Mouse (Mus musculus) ES-E14 (cell line): ENCODE measurements around the gene Ptcd2. TPM values are rescaled to one million over a fixed set of nuclear protein-coding genes. Genes with fewer than 3 reads are reported as not detected.

Source experiments
- DNase-seq: peaks from one replicate; pipeline ENCODE4 v3.0.0-alpha.2; 2013; ENCODE audit warnings: low read depth, low spot score
- H3K27ac ChIP-seq: 2 replicates; pipeline ENCODE4 v1.5.1; 2012; ENCODE audit warnings: low read depth, mild to moderate bottlenecking, low read length, moderate library complexity, mixed read lengths; ENCODE audit not compliant: poor library complexity, insufficient read depth, severe bottlenecking
- H3K36me3 ChIP-seq: 2 replicates; pipeline ENCODE4 v1.6.1; 2012; ENCODE audit warnings: mild to moderate bottlenecking, low read length, moderate library complexity, mixed read lengths; ENCODE audit not compliant: control insufficient read depth, poor library complexity, insufficient read depth, severe bottlenecking
- H3K4me1 ChIP-seq, 2 experiments: fragments of 150-350 bp in 1 of 2; sonication (generic) in 1 of 2; 2 replicates each; pipeline ENCODE4 v1.6.1; 2012; ENCODE audit warnings: low read length in 2 of 2, mild to moderate bottlenecking in 1 of 2, mixed read lengths in 1 of 2; ENCODE audit not compliant: control insufficient read depth in 2 of 2, insufficient read depth in 2 of 2, poor library complexity in 1 of 2
- H3K4me3 ChIP-seq, 2 experiments: fragments of 150-350 bp in 1 of 2; sonication (generic) in 1 of 2; 2 replicates each; pipeline ENCODE4 v1.5.1; 2012; ENCODE audit warnings: low read length in 2 of 2, low read depth in 1 of 2, mild to moderate bottlenecking in 1 of 2, mixed read lengths in 1 of 2; ENCODE audit not compliant: insufficient read depth in 1 of 2, poor library complexity in 1 of 2, severe bottlenecking in 1 of 2
- H3K9ac ChIP-seq: 2 replicates; pipeline ENCODE4 v1.6.1; 2012; ENCODE audit warnings: low read depth, mild to moderate bottlenecking, low read length, mixed read lengths; ENCODE audit not compliant: poor library complexity, insufficient read depth, severe bottlenecking
- H3K9me3 ChIP-seq: fragments of 150-350 bp; sonication (generic); 2 replicates; pipeline ENCODE4 v1.6.1; 2012; ENCODE audit warnings: low read depth, mild to moderate bottlenecking, low read length; ENCODE audit not compliant: control insufficient read depth, insufficient read depth
- CHD2 ChIP-seq: IDR thresholded peaks from 2 replicates; pipeline ENCODE4 v1.6.1; 2014; ENCODE audit warnings: mild to moderate bottlenecking, low read depth, low read length, inconsistent platforms
- HCFC1 ChIP-seq: IDR thresholded peaks from 2 replicates; pipeline ENCODE4 v1.6.1; 2012; ENCODE audit warnings: low read length, inconsistent platforms, borderline replicate concordance; ENCODE audit not compliant: insufficient read depth
- MAFK ChIP-seq: IDR thresholded peaks from 2 replicates; pipeline ENCODE4 v1.6.1; 2014; ENCODE audit warnings: mild to moderate bottlenecking, low read depth, low read length, inconsistent platforms; ENCODE audit not compliant: insufficient read depth
- ZC3H11A ChIP-seq: IDR thresholded peaks from 2 replicates; pipeline ENCODE4 v1.6.1; 2012; ENCODE audit warnings: low read depth, mild to moderate bottlenecking, inconsistent platforms, low read length, borderline replicate concordance
- ZNF384 ChIP-seq: IDR thresholded peaks from 2 replicates; pipeline ENCODE4 v1.6.1; 2012; ENCODE audit warnings: low read depth, low read length, inconsistent platforms
- in situ Hi-C, 2 experiments: fragments of 600-800 bp; cut with MboI; formaldehyde crosslinking; loops; one replicate each; pipeline ENCODE4 v1.15.1; 2025; ENCODE audit warnings: low sequenced_read_pairs in 2 of 2, inconsistent platforms in 1 of 2; ENCODE audit not compliant: unreplicated experiment in 2 of 2
- total RNA-seq: library from RNA; depleted of rRNA; stranded (reverse); fragments of 300-350 nt; gene quantifications from 2 replicates; pipeline ENCODE4 v1.2.3, GENCODE M21; 2012

Ptcd2 gene
- total RNA-seq, 1 experiment = 24.6 TPM

DNA sequence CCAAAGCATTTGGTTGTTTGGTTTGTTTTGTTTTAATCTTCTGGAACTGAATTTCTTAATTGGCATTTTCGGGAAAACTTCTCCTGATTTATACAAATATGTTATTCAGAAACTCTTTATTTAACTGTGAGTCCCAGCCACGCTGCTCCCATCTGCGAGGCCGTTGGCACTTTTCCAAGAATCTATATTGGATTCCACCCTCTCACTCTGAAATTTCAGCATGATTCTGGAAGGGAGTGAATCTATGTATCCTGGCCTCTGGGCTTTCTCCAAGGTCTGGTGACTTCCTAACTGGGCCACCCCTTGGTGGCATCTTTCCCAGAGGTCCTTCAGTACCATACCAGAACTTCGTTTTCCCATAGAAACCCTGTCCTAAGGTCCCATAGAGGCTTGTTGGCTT lies 40.7 kb downstream of the Ptcd2 start:
- H3K4me1 ChIP-seq = no peaks in the 10 kb centered on the region
- H3K4me3 ChIP-seq = no peak overlapping the region
- no peak overlapping the region for H3K9ac ChIP-seq
- no peaks in the 10 kb centered on the region for H3K36me3 ChIP-seq
- H3K27ac ChIP-seq = no peak overlapping the region
- in situ Hi-C loops = no loop called here
- TF ChIP-seq ZC3H11A = no peak
- no peak for TF ChIP-seq ZNF384
- no peak for TF ChIP-seq CHD2
- no peak for TF ChIP-seq HCFC1
- no peak for TF ChIP-seq MAFK
- H3K9me3 ChIP-seq = no peaks in the 10 kb centered on the region
- no peak for DNase-seq

DNA sequence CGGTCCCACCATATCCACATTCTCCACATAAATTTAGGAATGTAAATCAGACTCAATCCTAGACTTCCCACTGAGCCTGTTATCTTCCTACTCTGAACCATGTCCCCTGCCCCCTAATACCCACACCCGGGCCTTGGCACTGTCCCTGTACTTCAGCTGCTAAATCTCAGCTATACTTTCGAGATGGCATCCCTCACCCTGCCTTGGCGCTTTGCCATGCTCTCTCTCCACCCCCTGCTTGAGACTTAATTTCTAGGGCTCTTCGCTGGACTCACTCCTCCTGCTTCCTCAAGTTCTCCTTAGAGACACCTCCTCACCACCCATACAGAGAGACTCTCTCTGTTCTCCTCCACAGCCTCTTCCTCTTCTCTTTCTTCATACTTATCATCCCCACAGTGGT lies 44.6 kb downstream of the Ptcd2 start:
- no peak overlapping the region for H3K9ac ChIP-seq
- H3K4me3 ChIP-seq = no peak overlapping the region
- H3K27ac ChIP-seq = no peak overlapping the region
- no peaks in the 10 kb centered on the region for H3K9me3 ChIP-seq
- H3K36me3 ChIP-seq = no peaks in the 10 kb centered on the region
- H3K4me1 ChIP-seq = no peaks in the 10 kb centered on the region
- DNase-seq = no peak
- in situ Hi-C loops = no loop called here
- TF ChIP-seq HCFC1 (no peak), ZNF384 (no peak)

DNA sequence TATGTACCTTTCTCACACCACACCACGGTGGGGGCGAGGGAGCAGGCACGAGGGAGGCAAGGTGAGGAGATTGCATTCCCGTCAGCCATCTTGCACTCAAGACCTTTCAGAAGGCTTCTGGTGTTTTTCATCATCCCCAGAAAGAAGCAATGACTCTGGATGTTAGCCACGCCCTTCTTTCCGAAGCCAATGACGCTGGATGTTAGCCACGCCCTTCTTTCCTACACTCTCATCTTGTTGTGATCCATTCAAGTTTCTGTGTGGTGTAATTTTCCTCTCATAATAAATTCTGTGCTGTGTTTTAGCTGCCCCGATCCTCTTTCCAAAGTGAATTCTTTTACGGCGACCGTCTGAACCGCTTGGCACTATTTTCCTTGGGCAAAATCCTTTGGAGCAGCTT lies 50.3 kb downstream of the Ptcd2 start:
- H3K36me3 ChIP-seq = no peaks in the 10 kb centered on the region
- TF ChIP-seq CHD2 (no peak), ZNF384 (no peak), ZC3H11A (no peak), MAFK (no peak), HCFC1 (no peak)
- in situ Hi-C loops = no loop called here

DNA sequence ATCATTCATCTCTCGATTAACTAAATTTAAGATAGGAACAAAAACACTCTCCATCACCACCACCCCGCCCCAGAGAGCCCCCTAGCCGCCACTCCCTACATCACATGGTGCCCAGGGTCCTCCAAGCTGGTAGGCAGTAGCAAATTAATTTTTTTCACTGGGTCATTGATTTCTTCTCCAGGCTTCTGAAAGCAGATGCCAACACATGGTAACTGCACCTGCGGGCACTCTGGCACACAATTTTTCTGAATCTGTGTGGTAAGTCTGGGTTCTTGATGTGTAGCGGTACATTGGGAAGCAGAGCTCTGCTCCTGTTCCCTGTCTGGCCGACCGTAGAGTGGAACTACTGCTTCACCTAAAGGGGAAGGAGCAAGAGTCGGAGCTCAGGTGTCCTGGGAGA lies 53.7 kb downstream of the Ptcd2 start:
- TF ChIP-seq HCFC1 = no peak
- no peak for TF ChIP-seq CHD2
- TF ChIP-seq MAFK = no peak
- no peak for TF ChIP-seq ZNF384
- no peak for TF ChIP-seq ZC3H11A
- Histone ChIP-seq H3K4me3 (no peak overlapping the region), H3K9ac (no peak overlapping the region), H3K36me3 (no peaks in the 10 kb centered on the region), H3K4me1 (peaks cover 0 to 2% of the 10 kb centered on the region in 2 experiments; a peak in 1 of 4 replicates), H3K9me3 (no peaks in the 10 kb centered on the region), H3K27ac (no peak overlapping the region)
- DNase-seq = no peak
- in situ Hi-C loops = no loop called here

More for the DNA sequence above, 50.3 kb downstream of the Ptcd2 start:
- H3K4me3 ChIP-seq = no peak overlapping the region
- no peaks in the 10 kb centered on the region for H3K9me3 ChIP-seq
- H3K4me1 ChIP-seq = peaks cover 0 to 2% of the 10 kb centered on the region in 2 experiments; a peak in 1 of 4 replicates
- no peak overlapping the region for H3K9ac ChIP-seq
- no peak for DNase-seq
- H3K27ac ChIP-seq = no peak overlapping the region

DNA sequence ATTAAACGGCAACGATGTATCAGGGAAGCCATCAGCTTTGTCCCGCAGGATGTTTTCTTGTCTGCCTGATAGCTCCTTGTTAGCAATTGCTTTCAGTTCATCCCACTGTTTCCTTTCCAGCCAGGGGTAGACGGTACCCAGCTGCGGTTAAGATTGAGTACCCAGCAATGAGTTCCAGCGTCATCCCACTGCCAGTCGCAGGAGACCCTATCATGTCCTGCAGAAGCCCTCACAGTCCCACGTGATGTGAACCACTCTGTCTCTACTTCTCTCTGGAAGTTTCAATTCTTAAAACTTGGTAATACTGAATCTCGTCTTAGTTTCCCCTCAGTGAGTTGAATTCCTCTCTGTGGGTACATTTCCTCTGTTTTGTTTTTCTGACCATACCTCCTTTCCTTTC lies 56.7 kb downstream of the Ptcd2 start:
- H3K9ac ChIP-seq = no peak overlapping the region
- no peak overlapping the region for H3K27ac ChIP-seq
- H3K36me3 ChIP-seq = no peaks in the 10 kb centered on the region
- no peaks in the 10 kb centered on the region for H3K4me1 ChIP-seq
- no peak overlapping the region for H3K4me3 ChIP-seq
- no peak for DNase-seq
- no peak for TF ChIP-seq ZC3H11A
- no peak for TF ChIP-seq CHD2
- in situ Hi-C loops = no loop called here
- no peaks in the 10 kb centered on the region for H3K9me3 ChIP-seq
